Mouse (Mus musculus) CH12.LX (cell line): Measurements from ENCODE around the gene Lemd2. TPM values are rescaled to one million over a fixed set of nuclear protein-coding genes. Genes with fewer than 3 reads are reported as not detected.

Experiments
- DNase-seq: peaks from one replicate; pipeline ENCODE4 v3.0.0-alpha.2; 2013; ENCODE audit errors: extremely low read depth
- H3K27ac ChIP-seq: 2 replicates; pipeline ENCODE4 v1.5.1; 2012; ENCODE audit warnings: low read depth, mild to moderate bottlenecking, control low read depth, moderate library complexity; ENCODE audit not compliant: insufficient read depth
- H3K27me3 ChIP-seq: replicated peaks from 2 replicates; pipeline ENCODE3; 2012; ENCODE audit warnings: inconsistent platforms
- H3K36me3 ChIP-seq, 2 experiments: replicated peaks in 1 of 2; 2 replicates each; pipeline versions ENCODE3 to v1.6.1; 2012; ENCODE audit warnings: inconsistent platforms in 1 of 2, low read length in 1 of 2, mild to moderate bottlenecking in 1 of 2, mixed read lengths in 1 of 2, moderate library complexity in 1 of 2; ENCODE audit not compliant: control insufficient read depth in 1 of 2, insufficient read depth in 1 of 2
- H3K4me1 ChIP-seq, 2 experiments: 2 replicates each; pipeline ENCODE4 v1.6.1; 2012; ENCODE audit warnings: inconsistent platforms in 1 of 2, moderate library complexity in 1 of 2; ENCODE audit not compliant: insufficient read depth in 2 of 2, control insufficient read depth in 1 of 2
- H3K4me2 ChIP-seq: 2 replicates; pipeline ENCODE4 v1.6.1; 2012; ENCODE audit warnings: low read depth, mild to moderate bottlenecking, control low read depth; ENCODE audit not compliant: poor library complexity, insufficient read depth, severe bottlenecking
- H3K4me3 ChIP-seq, 3 experiments: fragments of 150-350 bp in 1 of 3; sonication (generic) in 1 of 3; replicated peaks in 1 of 3; 2 replicates each; pipeline versions ENCODE3 to v1.5.1; 2011 to 2012; ENCODE audit warnings: low read depth in 2 of 3, low read length in 2 of 3, mild to moderate bottlenecking in 2 of 3, moderate library complexity in 2 of 3, control low read depth in 1 of 3, improper control_type of control experiment in 1 of 3, inconsistent platforms in 1 of 3, mixed read lengths in 1 of 3; ENCODE audit not compliant: poor library complexity in 1 of 3
- H3K79me2 ChIP-seq: replicated peaks from 2 replicates; pipeline ENCODE4 v1.6.1; 2012; ENCODE audit warnings: mild to moderate bottlenecking, moderate library complexity; ENCODE audit not compliant: control insufficient read depth, poor library complexity, insufficient read depth, severe bottlenecking; ENCODE audit errors: extremely low read depth
- H3K9ac ChIP-seq: 2 replicates; pipeline ENCODE4 v1.6.1; 2012; ENCODE audit warnings: low read depth, mild to moderate bottlenecking, control low read depth, moderate library complexity; ENCODE audit not compliant: insufficient read depth
- H3K9me3 ChIP-seq: replicated peaks from 2 replicates; pipeline ENCODE3; 2012; ENCODE audit warnings: low read length, inconsistent platforms, mixed read lengths
- BHLHE40 ChIP-seq: IDR thresholded peaks from 2 replicates; pipeline ENCODE4 v1.6.1; 2011; ENCODE audit warnings: mild to moderate bottlenecking, low read depth, low read length, improper control_type of control experiment
- CHD1 ChIP-seq: IDR thresholded peaks from 2 replicates; pipeline ENCODE4 v1.6.1; 2012; ENCODE audit warnings: low read depth, low read length, improper control_type of control experiment, inconsistent platforms
- CHD2 ChIP-seq: IDR thresholded peaks from 2 replicates; pipeline ENCODE4 v1.6.1; 2011; ENCODE audit warnings: low read length, improper control_type of control experiment
- CTCF ChIP-seq, 2 experiments: IDR thresholded peaks in 1 of 2; conservative IDR thresholded peaks in 1 of 2; 2 replicates each; pipeline ENCODE4 v1.5.1; 2011 to 2012; ENCODE audit warnings: low read depth in 2 of 2, low read length in 2 of 2, improper control_type of control experiment in 1 of 2, inconsistent platforms in 1 of 2, mild to moderate bottlenecking in 1 of 2, moderate library complexity in 1 of 2
- E2F4 ChIP-seq: IDR thresholded peaks from 2 replicates; pipeline ENCODE4 v1.6.1; 2011; ENCODE audit warnings: low read depth, low read length, improper control_type of control experiment; ENCODE audit not compliant: insufficient replicate concordance
- ELF1 ChIP-seq: IDR thresholded peaks from 2 replicates; pipeline ENCODE4 v1.6.1; 2014; ENCODE audit warnings: low read depth, mild to moderate bottlenecking, inconsistent platforms, low read length, improper control_type of control experiment
- EP300 ChIP-seq: IDR thresholded peaks from 2 replicates; pipeline ENCODE4 v1.6.1; 2011; ENCODE audit warnings: low read length, improper control_type of control experiment
- ETS1 ChIP-seq: conservative IDR thresholded peaks from 2 replicates; pipeline ENCODE4 v1.6.1; 2012; ENCODE audit warnings: low read depth, mild to moderate bottlenecking, inconsistent platforms, low read length, improper control_type of control experiment, moderate library complexity
- GABPA ChIP-seq: IDR thresholded peaks from 2 replicates; pipeline ENCODE4 v1.6.1; 2012; ENCODE audit warnings: low read depth, low read length, improper control_type of control experiment, inconsistent platforms; ENCODE audit not compliant: insufficient replicate concordance
- HCFC1 ChIP-seq: IDR thresholded peaks from 2 replicates; pipeline ENCODE4 v1.6.1; 2012; ENCODE audit warnings: low read depth, mild to moderate bottlenecking, inconsistent platforms, low read length, improper control_type of control experiment
- IRF4 ChIP-seq: IDR thresholded peaks from 2 replicates; pipeline ENCODE4 v1.6.1; 2014; ENCODE audit warnings: low read depth, mild to moderate bottlenecking, inconsistent platforms, low read length, improper control_type of control experiment
- JUN ChIP-seq: IDR thresholded peaks from 2 replicates; pipeline ENCODE4 v1.6.1; 2011; ENCODE audit warnings: low read depth, mild to moderate bottlenecking, low read length, improper control_type of control experiment, moderate library complexity; ENCODE audit not compliant: insufficient read depth
- JUND ChIP-seq: conservative IDR thresholded peaks from 2 replicates; pipeline ENCODE4 v1.6.1; 2011; ENCODE audit warnings: low read depth, low read length, improper control_type of control experiment
- KAT2A ChIP-seq: IDR thresholded peaks from 2 replicates; pipeline ENCODE4 v1.6.1; 2012; ENCODE audit warnings: low read length, improper control_type of control experiment, inconsistent platforms; ENCODE audit not compliant: insufficient replicate concordance
- MAFK ChIP-seq: IDR thresholded peaks from 2 replicates; pipeline ENCODE4 v1.6.1; 2011; ENCODE audit warnings: low read length, improper control_type of control experiment; ENCODE audit not compliant: insufficient replicate concordance
- MAX ChIP-seq: IDR thresholded peaks from 2 replicates; pipeline ENCODE4 v1.6.1; 2011; ENCODE audit warnings: low read length, improper control_type of control experiment
- MAZ ChIP-seq: IDR thresholded peaks from 2 replicates; pipeline ENCODE4 v1.6.1; 2012; ENCODE audit warnings: low read depth, mild to moderate bottlenecking, inconsistent platforms, low read length, improper control_type of control experiment, moderate library complexity
- MEF2A ChIP-seq: IDR thresholded peaks from 2 replicates; pipeline ENCODE4 v1.6.1; 2014; ENCODE audit warnings: low read depth, mild to moderate bottlenecking, inconsistent platforms, low read length, improper control_type of control experiment, borderline replicate concordance
- MXI1 ChIP-seq: IDR thresholded peaks from 2 replicates; pipeline ENCODE4 v1.6.1; 2011; ENCODE audit warnings: mild to moderate bottlenecking, low read depth, low read length, improper control_type of control experiment
- MYC ChIP-seq: IDR thresholded peaks from 2 replicates; pipeline ENCODE4 v1.6.1; 2011; ENCODE audit warnings: low read depth, mild to moderate bottlenecking, improper control_type of control experiment, low read length
- NELFE ChIP-seq: IDR thresholded peaks from 2 replicates; pipeline ENCODE4 v1.6.1; 2011; ENCODE audit warnings: low read depth, low read length, improper control_type of control experiment
- NRF1 ChIP-seq: IDR thresholded peaks from 2 replicates; pipeline ENCODE4 v1.6.1; 2014; ENCODE audit warnings: low read depth, mild to moderate bottlenecking, inconsistent platforms, low read length, improper control_type of control experiment, moderate library complexity
- PAX5 ChIP-seq: IDR thresholded peaks from 2 replicates; pipeline ENCODE4 v1.6.1; 2012; ENCODE audit warnings: low read length, inconsistent platforms, mixed read lengths
- POLR2A ChIP-seq: IDR thresholded peaks from 2 replicates; pipeline ENCODE4 v1.6.1; 2011; ENCODE audit warnings: low read depth, mild to moderate bottlenecking, improper control_type of control experiment, low read length
- POLR2AphosphoS2 ChIP-seq: IDR thresholded peaks from 2 replicates; pipeline ENCODE4 v1.6.1; 2011; ENCODE audit warnings: low read depth, low read length, improper control_type of control experiment
- RAD21 ChIP-seq: IDR thresholded peaks from 2 replicates; pipeline ENCODE4 v1.6.1; 2011; ENCODE audit warnings: low read depth, mild to moderate bottlenecking, low read length, improper control_type of control experiment, moderate library complexity
- RCOR1 ChIP-seq: conservative IDR thresholded peaks from 2 replicates; pipeline ENCODE4 v1.6.1; 2012; ENCODE audit warnings: low read depth, mild to moderate bottlenecking, inconsistent platforms, low read length, improper control_type of control experiment
- SIN3A ChIP-seq: IDR thresholded peaks from 2 replicates; pipeline ENCODE4 v1.6.1; 2012; ENCODE audit warnings: low read length, improper control_type of control experiment, inconsistent platforms
- SMC3 ChIP-seq: IDR thresholded peaks from 2 replicates; pipeline ENCODE4 v1.6.1; 2011; ENCODE audit warnings: low read depth, low read length, improper control_type of control experiment
- TBP ChIP-seq: conservative IDR thresholded peaks from 2 replicates; pipeline ENCODE4 v1.6.1; 2011; ENCODE audit warnings: low read depth, low read length, improper control_type of control experiment
- TCF12 ChIP-seq: IDR thresholded peaks from 2 replicates; pipeline ENCODE4 v1.6.1; 2014; ENCODE audit warnings: low read depth, mild to moderate bottlenecking, inconsistent platforms, low read length, improper control_type of control experiment
- UBTF ChIP-seq: IDR thresholded peaks from 2 replicates; pipeline ENCODE4 v1.6.1; 2012; ENCODE audit warnings: low read depth, mild to moderate bottlenecking, inconsistent platforms, low read length, improper control_type of control experiment, moderate library complexity
- USF1 ChIP-seq: IDR thresholded peaks from 2 replicates; pipeline ENCODE4 v1.6.1; 2014; ENCODE audit warnings: low read depth, mild to moderate bottlenecking, inconsistent platforms, low read length, improper control_type of control experiment
- USF2 ChIP-seq: conservative IDR thresholded peaks from 2 replicates; pipeline ENCODE4 v1.6.1; 2011; ENCODE audit warnings: low read depth, low read length, improper control_type of control experiment
- ZC3H11A ChIP-seq: IDR thresholded peaks from 2 replicates; pipeline ENCODE4 v1.6.1; 2012; ENCODE audit warnings: low read depth, mild to moderate bottlenecking, inconsistent platforms, low read length, improper control_type of control experiment
- ZKSCAN1 ChIP-seq: IDR thresholded peaks from 2 replicates; pipeline ENCODE4 v1.6.1; 2012; ENCODE audit warnings: low read depth, inconsistent platforms, low read length, improper control_type of control experiment, borderline replicate concordance
- ZMIZ1 ChIP-seq: IDR thresholded peaks from 2 replicates; pipeline ENCODE4 v1.6.1; 2012; ENCODE audit warnings: low read depth, mild to moderate bottlenecking, inconsistent platforms, low read length, improper control_type of control experiment
- ZNF384 ChIP-seq: IDR thresholded peaks from 2 replicates; pipeline ENCODE4 v1.6.1; 2012; ENCODE audit warnings: low read depth, low read length, improper control_type of control experiment, inconsistent platforms
- dilution Hi-C: fragments of 300-500 bp; cut with MboI; formaldehyde crosslinking; loops from 2 replicates; pipeline ENCODE4 v1.14.3; 2020; ENCODE audit warnings: low sequenced_read_pairs; ENCODE audit not compliant: extremely low pct_unique_long_range_greater_than_20kb, extremely low pct_ligation_motif_present
- in situ Hi-C: fragments of 300-500 bp; cut with MboI; formaldehyde crosslinking; loops from 3 replicates; pipeline ENCODE4 v1.14.3; 2019; ENCODE audit warnings: low sequenced_read_pairs, low pct_ligation_motif_present, low pct_unique_long_range_greater_than_20kb, mixed read lengths
- polyA plus RNA-seq: library from polyadenylated mRNA; unstranded; fragments of >175 nt; gene quantifications from 2 replicates; pipeline ENCODE4 v1.2.1, GENCODE M21; 2012; ENCODE audit warnings: low read depth; ENCODE audit not compliant: insufficient read length
- total RNA-seq, 2 experiments: library from RNA; depleted of rRNA; stranded (reverse); fragments of 300-350 nt in 1 of 2; fragments of >200 nt in 1 of 2; gene quantifications; 2 replicates each; pipeline ENCODE4 v1.2.3; 2012 to 2014

Lemd2 gene
- total and polyA plus RNA-seq, 3 experiments: 15.1 to 28.8 (median 18.4) TPM

GRCm38 (mm10) chr17:27176287-27176686, 28.0 kb downstream of the Lemd2 start:
- Histone ChIP-seq H3K4me2 (peak overlapping the region; percentile 78), H3K27ac (peak overlapping the region; percentile 99), H3K9ac (peak overlapping the region; percentile 74), H3K9me3 (peaks cover 5% of the 10 kb centered on the region), H3K27me3 (no peaks in the 10 kb centered on the region), H3K79me2 (0 out of 2 replicates have a peak, but pooled peaks cover 3% of the 10 kb centered on the region), H3K4me1 (peaks cover 39 to 64% of the 10 kb centered on the region in 2 experiments), H3K36me3 (peaks cover 0 to 6% of the 10 kb centered on the region in 2 experiments), H3K4me3 (peak overlapping the region; percentile 42 to 56 (median 48))
- TF ChIP-seq POLR2A (peak; percentile 70), CHD1 (no peak; the same call in 1 of the 2 replicates), ZC3H11A (no peak), RAD21 (no peak), MEF2A (no peak), JUN (no peak), NRF1 (no peak; the same call in 1 of the 2 replicates), SMC3 (no peak), GABPA (no peak), POLR2AphosphoS2 (no peak; the same call in 1 of the 2 replicates), EP300 (peak; percentile 48), RCOR1 (no peak), ZNF384 (no peak), IRF4 (no peak), MAFK (peak; percentile 70; the same call in 1 of the 2 replicates), PAX5 (no peak), CTCF (conservative IDR thresholded peaks at IDR 0.05 in 1 of 2, IDR thresholded peaks at IDR 0.05 in 1 of 2; ENCODE audit: low read depth in 2 of 2, low read length in 2 of 2) (no peak), E2F4 (no peak), TBP (peak; percentile 86), ZMIZ1 (peak; percentile 7; the same call in 1 of the 2 replicates), NELFE (no peak), UBTF (no peak), JUND (no peak), USF2 (no peak), ETS1 (peak; percentile 79), KAT2A (no peak), SIN3A (no peak), HCFC1 (peak; percentile 43), ELF1 (0 out of 2 replicates have a peak, but pooled peaks have one; percentile 33), TCF12 (peak; percentile 84), ZKSCAN1 (no peak), MXI1 (no peak; the same call in 1 of the 2 replicates), MYC (no peak), MAZ (peak; percentile 54; the same call in 1 of the 2 replicates), CHD2 (peak; percentile 84), MAX (no peak), BHLHE40 (no peak), USF1 (no peak)
- in situ Hi-C loops (no loop called here), dilution Hi-C loops (no loop called here)
- DNase-seq: peak; percentile 90
